Mouse (Mus musculus) midbrain, embryonic 10.5 days (tissue): ENCODE results near the gene Taf10. TPM values are rescaled to one million over a fixed set of nuclear protein-coding genes. Genes with fewer than 3 reads are reported as not detected.
"Not testable (repeated sequence)": the region's sequence is repeated elsewhere in the genome, so short reads cannot be mapped to it uniquely, and the experiment has no call there.

Experiments used
- DNase-seq: peaks from one replicate; pipeline ENCODE4 v3.0.0-alpha.2; 2017; ENCODE audit warnings: low spot score
- H3K27ac ChIP-seq: fragments of 300-500 bp; sonication (generic); replicated peaks from 2 replicates; pipeline ENCODE4 v1.5.1; 2016; ENCODE audit warnings: mild to moderate bottlenecking
- H3K27me3 ChIP-seq: fragments of 300-500 bp; sonication (generic); 2 replicates; pipeline ENCODE4 v1.6.1; 2016; ENCODE audit warnings: low read depth, mild to moderate bottlenecking; ENCODE audit not compliant: poor library complexity, severe bottlenecking
- H3K36me3 ChIP-seq: fragments of 300-500 bp; sonication (generic); 2 replicates; pipeline ENCODE4 v1.6.1; 2016; ENCODE audit warnings: mild to moderate bottlenecking, moderate library complexity
- H3K4me1 ChIP-seq: fragments of 300-500 bp; sonication (generic); 2 replicates; pipeline ENCODE4 v1.6.1; 2016
- H3K4me3 ChIP-seq: fragments of 300-500 bp; sonication (generic); 2 replicates; pipeline ENCODE4 v1.5.1; 2016; ENCODE audit warnings: mild to moderate bottlenecking, moderate library complexity
- H3K9me3 ChIP-seq: fragments of 300-500 bp; sonication (generic); replicated peaks from 2 replicates; pipeline ENCODE4 v1.6.1; 2016; ENCODE audit warnings: mild to moderate bottlenecking
- WGBS: fragments of 180-500 bp; shearing (Covaris S2); methylation state at CpG from one replicate; pipeline ENCODE4 v1.1.7; 2016; 5-methylcytosine and 5-hydroxymethylcytosine counted together
- polyA plus RNA-seq: library from polyadenylated mRNA; unstranded; fragments of >200 nt; fragmentation: Nextera tagmentation; extraction: Ambion mirVana; gene quantifications from 2 replicates; pipeline ENCODE4 v1.2.1, GENCODE M21; 2016

The Taf10 gene
- polyA plus RNA-seq, 1 experiment from 2014 or later, result 188 TPM

DNA sequence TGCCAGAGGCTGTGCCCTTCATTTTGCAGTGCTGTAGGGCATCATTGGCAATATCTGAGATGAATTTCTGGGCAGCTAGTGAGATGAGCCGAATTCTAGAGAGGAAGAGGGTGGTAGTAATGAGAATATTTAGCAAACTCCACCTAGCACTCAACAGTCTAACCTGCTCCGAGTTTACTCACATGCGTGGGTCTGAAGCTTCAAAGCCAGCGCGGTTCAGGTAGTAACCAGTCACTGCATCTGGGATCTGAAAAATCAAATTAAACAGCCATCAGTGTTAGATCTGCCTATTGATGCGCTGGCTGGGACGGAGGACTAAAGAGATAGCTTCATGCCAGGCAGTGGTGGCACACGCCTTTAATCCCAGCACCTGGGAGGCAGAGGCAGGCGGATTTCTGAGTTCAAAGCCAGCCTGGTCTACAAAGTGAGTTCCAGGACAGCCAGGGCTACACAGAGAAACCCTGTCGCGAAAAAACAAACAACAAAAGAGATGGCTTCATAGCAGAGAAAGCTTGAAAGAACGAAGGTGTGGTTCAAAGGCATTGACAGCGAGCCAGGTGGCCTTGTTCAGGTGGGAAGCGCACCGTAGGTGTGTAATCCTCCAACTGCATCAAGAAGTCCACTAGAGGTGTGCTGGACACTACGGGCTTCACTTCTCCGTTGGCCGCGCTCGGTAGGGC is 775 bp downstream of the Taf10 start:
- not testable (repeated sequence) for DNase-seq, H3K9me3 ChIP-seq, H3K27me3 ChIP-seq
- peak overlapping the region; percentile 94 for H3K27ac ChIP-seq
- peak overlapping the region; percentile 97 for H3K4me3 ChIP-seq
- peaks cover 55% of the 10 kb centered on the region for H3K36me3 ChIP-seq
- H3K4me1 ChIP-seq, result peaks cover 33% of the 10 kb centered on the region
- WGBS, result 34% methylated on average over 20 of the region's 20 CpGs

DNA sequence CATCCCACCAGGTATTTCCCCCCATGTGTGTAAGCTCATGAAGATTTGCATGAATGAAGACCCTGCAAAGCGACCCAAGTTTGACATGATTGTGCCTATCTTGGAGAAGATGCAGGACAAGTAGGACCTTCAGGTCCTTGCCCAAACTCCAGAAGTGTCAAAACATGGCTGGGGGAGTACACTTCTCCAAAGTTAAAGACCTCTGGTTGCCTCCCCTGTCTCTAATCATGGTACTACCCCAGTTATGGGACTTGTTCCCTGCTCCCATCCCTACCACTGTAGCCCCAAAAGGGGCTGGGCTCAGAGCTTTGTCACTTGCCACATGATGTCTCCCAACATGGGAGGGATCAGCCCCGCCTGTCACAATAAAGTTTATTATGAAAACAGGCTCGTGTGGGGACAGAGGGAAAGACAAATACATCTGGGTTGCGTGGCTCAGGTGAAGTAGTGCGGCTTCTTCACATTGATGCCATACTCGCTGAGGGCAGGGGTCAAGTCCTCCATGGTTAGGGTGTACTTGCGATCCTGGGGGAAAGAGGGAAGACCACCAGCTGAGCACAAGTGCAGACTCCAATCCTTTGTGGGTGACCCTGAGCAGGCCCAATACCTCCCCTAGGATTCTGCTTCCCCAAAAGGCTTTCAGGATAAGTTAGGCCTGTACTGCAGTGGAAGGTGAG is 1.5 kb downstream of the Taf10 start:
- WGBS, result 94% methylated on average over 7 of the region's 7 CpGs
- Histone ChIP-seq H3K36me3 (peaks cover 50% of the 10 kb centered on the region), H3K4me3 (peak overlapping the region; percentile 97), H3K4me1 (peaks cover 40% of the 10 kb centered on the region)
- not testable (repeated sequence) for DNase-seq, H3K27ac ChIP-seq, H3K9me3 ChIP-seq, H3K27me3 ChIP-seq

DNA sequence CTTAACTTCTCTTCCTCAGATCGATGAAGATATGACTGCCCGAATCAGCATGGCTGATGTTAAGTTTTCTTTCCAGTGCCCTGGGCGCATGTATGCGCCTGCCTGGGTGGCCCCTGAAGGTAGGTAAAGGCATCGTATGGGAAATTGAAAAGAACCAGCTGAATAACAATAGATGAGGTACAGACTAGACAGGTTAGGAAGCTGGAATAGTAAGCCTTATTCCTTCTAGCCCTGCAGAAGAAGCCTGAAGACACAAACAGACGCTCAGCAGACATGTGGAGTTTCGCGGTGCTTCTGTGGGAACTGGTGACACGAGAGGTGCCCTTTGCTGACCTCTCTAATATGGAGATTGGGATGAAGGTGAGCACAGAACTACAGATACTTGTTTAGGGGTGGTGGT is 2.2 kb downstream of the Taf10 start:
- Histone ChIP-seq H3K9me3 (no peaks in the 10 kb centered on the region), H3K27ac (no peak overlapping the region), H3K36me3 (peaks cover 43% of the 10 kb centered on the region), H3K27me3 (no peaks in the 10 kb centered on the region), H3K4me3 (no peak overlapping the region), H3K4me1 (peaks cover 47% of the 10 kb centered on the region)
- WGBS, result 92% methylated on average over 9 of the region's 9 CpGs
- DNase-seq, result no peak

DNA sequence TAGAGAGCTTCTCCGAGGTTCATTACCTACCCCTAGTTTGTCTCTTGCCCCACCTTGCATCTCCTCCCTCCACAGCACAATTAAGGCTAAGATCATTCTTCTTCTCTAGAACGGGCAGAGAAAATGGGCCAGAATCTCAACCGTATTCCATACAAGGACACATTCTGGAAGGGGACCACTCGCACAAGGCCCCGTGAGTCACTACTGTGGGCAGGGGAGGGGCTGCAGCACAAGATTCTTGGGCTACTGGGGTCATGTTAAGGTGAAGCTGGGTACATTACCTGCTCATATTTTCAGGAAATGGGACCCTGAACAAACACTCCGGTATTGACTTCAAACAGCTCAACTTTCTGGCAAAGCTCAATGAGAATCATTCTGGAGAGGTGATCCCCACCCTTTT is 3.3 kb downstream of the Taf10 start:
- H3K27ac ChIP-seq, result no peak overlapping the region
- H3K4me3 ChIP-seq, result no peak overlapping the region
- WGBS, result 94% methylated on average over 6 of the region's 6 CpGs
- no peaks in the 10 kb centered on the region for H3K27me3 ChIP-seq
- H3K36me3 ChIP-seq, result peaks cover 33% of the 10 kb centered on the region
- no peaks in the 10 kb centered on the region for H3K9me3 ChIP-seq
- DNase-seq, result no peak
- peaks cover 49% of the 10 kb centered on the region for H3K4me1 ChIP-seq

DNA sequence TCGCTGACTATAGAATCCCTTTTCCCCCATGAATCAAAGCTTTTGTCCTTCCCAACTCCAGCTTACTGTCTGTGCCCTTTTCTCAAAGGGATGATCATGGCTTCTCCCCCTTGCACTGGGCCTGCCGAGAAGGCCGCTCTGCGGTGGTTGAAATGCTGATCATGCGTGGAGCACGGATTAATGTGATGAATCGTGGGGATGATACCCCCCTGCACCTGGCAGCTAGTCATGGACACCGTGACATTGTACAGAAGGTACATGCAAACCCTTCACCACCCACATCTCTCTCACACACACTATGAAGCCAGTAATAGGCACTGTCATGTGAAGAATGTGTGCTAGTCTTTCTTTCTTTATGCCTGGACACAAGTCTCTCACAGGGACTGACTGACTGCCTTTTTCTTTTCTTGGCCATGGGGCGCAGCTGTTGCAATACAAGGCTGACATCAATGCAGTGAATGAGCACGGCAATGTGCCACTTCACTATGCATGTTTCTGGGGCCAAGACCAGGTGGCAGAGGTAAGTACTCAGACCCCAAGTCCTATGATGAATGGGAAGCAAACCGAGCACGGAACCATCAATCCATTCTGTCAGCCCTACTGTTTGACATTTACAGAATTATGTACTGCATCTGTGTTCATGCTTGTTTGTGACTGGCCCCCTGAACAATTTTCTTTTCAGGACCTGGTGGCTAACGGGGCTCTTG is 3.9 kb downstream of the Taf10 start:
- 93% methylated on average over 13 of the region's 13 CpGs for WGBS
- no peak for DNase-seq
- Histone ChIP-seq H3K4me3 (no peak overlapping the region), H3K9me3 (no peaks in the 10 kb centered on the region), H3K27me3 (no peaks in the 10 kb centered on the region), H3K4me1 (peaks cover 55% of the 10 kb centered on the region), H3K36me3 (peaks cover 33% of the 10 kb centered on the region), H3K27ac (no peak overlapping the region)

DNA sequence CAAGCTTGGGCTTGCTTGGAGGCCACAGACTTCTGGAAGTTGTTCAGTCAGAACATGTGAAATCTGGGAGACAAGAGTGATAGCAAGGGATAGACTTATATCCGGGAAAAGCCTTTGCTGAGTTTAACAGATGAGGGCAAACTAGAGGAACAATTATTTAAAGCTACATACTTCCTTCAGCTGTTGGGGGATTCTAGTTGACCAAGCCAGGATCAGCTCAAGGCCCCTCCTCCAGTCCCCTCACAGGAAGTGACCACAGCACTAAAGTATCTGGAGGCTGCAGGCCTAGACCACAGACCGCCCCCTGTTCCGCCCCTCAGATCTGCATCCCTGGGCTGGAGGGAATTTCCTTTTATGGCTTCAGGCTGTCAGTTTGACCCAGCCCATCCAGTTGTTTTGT is 5.2 kb downstream of the Taf10 start:
- DNase-seq, result peak; percentile 58
- peaks cover 44% of the 10 kb centered on the region for H3K36me3 ChIP-seq
- peak overlapping the region; percentile 24; the same call in 1 of the 2 replicates for H3K4me3 ChIP-seq
- H3K4me1 ChIP-seq, result peaks cover 52% of the 10 kb centered on the region
- 29% methylated on average over 3 of the region's 3 CpGs for WGBS
- no peaks in the 10 kb centered on the region for H3K27me3 ChIP-seq
- H3K9me3 ChIP-seq, result no peaks in the 10 kb centered on the region
- peak overlapping the region; percentile 64; the same call in 1 of the 2 replicates for H3K27ac ChIP-seq

DNA sequence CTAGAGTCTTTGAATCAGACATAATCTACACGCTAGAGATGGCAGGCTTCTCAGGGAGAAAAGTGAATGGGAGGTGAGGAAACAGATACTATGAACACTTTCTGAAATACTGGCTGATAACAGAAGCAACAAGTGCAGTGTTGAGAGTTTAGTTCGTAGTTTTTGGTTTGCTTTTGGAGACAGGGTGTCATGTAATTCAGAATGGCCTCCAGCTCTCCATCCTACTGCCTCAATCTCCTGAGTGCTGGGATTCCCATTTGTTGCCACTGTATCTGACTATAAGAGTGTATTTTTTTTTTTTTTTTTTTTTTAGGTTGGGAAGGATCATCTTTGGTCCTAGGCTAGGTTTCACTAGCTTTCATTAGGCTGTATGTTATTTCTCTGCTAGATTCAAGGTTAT is 5.9 kb downstream of the Taf10 start:
- DNase-seq, result no peak
- no peaks in the 10 kb centered on the region for H3K9me3 ChIP-seq
- no peaks in the 10 kb centered on the region for H3K27me3 ChIP-seq
- H3K36me3 ChIP-seq, result peaks cover 51% of the 10 kb centered on the region
- peaks cover 46% of the 10 kb centered on the region for H3K4me1 ChIP-seq
- WGBS, result 80% methylated on average over 2 of the region's 2 CpGs
- no peak overlapping the region for H3K27ac ChIP-seq
- peak overlapping the region; percentile 91 for H3K4me3 ChIP-seq

DNA sequence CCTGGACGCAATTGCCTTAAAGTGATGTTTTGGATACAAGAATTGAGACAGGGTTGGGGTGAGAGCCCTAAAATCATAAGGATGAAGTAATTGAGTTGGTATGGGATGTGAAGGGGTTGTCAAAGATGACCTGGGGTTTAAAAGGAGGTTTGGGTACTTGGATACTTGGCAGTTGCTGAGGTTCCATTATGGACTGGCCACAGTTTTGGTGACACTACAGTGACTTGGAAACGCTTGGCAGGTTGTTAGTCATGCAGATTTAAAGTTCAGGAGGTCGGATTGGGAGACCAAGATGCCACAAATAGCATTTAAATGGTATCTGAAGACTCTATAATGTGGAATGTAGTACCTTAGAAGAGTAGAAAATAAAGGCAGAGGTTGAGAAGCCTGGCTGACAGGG is 6.5 kb downstream of the Taf10 start:
- Histone ChIP-seq H3K9me3 (no peaks in the 10 kb centered on the region), H3K27ac (peak overlapping the region; percentile 92; the same call in 1 of the 2 replicates), H3K27me3 (no peaks in the 10 kb centered on the region), H3K4me1 (peaks cover 40% of the 10 kb centered on the region), H3K36me3 (peaks cover 52% of the 10 kb centered on the region), H3K4me3 (peak overlapping the region; percentile 91)
- 38% methylated on average over 3 of the region's 3 CpGs for WGBS
- DNase-seq, result no peak

DNA sequence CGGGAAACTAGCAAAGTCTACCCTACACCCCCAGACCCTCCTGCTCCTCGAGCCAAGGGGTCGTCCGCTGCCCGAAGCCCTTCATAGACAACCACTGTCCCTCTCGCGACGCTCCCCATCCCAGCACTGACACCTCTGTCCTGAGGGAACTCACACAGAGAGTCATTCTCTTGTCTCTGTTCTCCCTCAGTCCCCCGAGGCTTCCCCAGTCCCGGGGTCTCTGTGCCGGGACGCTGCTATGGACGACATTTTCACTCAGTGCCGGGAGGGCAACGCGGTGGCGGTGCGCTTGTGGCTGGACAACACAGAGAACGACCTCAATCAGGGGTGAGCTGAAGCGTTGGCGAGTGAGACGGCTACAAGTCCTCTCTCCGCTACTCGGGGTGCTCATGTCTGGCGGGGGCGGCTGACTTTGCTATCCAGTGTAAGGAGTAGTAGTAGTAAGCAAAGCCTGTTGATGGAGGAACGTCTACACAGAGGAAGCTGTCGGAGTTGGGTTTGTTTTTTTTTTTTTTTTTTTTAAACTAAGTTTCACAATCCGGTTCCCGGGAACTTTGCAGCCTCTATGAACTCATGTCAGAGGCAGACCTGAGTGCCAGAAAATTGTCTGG is 7.1 kb downstream of the Taf10 start, which contains the start of gene Rrp8:
Rrp8 (minus strand) TSS at position 475 of the 611 bp plus-strand sequence.
- Histone ChIP-seq H3K27ac (peak within 1 kb of the TSS; percentile 92), H3K27me3 (no peaks in the 10 kb centered on the region), H3K9me3 (no peaks in the 10 kb centered on the region), H3K4me1 (peaks cover 40% of the 10 kb centered on the region), H3K36me3 (peaks cover 52% of the 10 kb centered on the region), H3K4me3 (peak within 1 kb of the TSS; percentile 91)
- 2% methylated on average over 30 of the region's 30 CpGs for WGBS
- DNase-seq, result no peak

DNA sequence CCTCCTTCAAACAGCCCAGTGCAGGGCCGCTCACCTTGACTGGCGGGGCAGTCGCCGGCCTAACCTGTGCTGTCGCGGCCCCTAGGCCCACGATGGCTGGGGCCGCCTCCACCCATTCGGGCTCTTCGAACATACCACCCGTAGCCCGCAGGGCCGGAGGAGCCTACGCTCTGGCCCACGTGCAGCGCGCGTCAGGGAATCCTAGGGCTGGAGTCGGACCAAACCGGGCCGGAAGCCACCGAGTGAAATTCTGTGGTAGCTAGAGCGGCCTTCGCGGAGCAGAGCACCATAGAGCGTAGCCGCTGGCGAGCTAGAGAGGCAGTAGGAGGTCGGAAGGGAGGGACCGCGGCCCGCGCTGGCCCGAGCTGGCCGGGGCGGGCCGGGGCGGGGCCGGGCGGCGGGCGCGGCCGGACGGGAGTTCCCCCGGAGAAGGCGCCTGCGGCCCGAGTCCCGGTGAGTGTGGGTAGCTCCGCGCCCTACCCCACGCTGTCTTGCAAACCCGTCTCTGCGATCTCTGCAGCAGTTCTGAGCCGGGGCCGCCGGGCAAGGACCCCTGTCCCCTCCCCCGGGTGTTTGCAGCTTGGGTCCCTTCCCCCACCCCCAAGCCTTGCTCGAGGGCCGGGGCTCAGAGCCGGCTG is 7.8 kb downstream of the Taf10 start, which contains the start of gene Ilk:
Ilk (plus strand) TSS at position 329 of the 638 bp plus-strand sequence.
- under 1% methylated on average over 59 of the region's 62 CpGs for WGBS
- Histone ChIP-seq H3K27ac (peak within 1 kb of the TSS; percentile 92), H3K4me3 (peak within 1 kb of the TSS; percentile 91), H3K9me3 (no peaks in the 10 kb centered on the region), H3K36me3 (peaks cover 52% of the 10 kb centered on the region), H3K27me3 (no peaks in the 10 kb centered on the region), H3K4me1 (peaks cover 40% of the 10 kb centered on the region)
- DNase-seq, result peak; percentile 89

DNA sequence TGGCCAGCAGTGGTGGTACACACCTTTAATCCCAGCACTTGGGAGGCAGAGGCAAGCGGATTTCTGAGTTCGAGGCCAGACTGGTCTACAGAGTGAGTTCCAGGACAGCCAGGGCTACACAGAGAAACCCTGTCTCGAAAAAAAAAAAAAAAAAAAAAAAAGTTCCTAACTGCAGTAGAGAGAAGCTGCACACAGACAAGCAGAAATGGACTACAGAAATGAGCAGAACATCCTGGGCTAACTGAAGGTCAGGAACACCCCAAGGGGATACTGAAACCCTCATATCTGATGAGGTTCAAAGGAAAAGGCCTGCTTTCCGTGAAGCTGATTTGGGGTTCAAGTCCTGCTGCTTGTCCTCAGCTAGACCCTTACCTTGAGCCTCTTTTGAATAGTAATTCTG is 8.7 kb downstream of the Taf10 start:
- H3K27me3 ChIP-seq, H3K9me3 ChIP-seq, DNase-seq: not testable (repeated sequence)
- 66% methylated on average over 4 of the region's 4 CpGs for WGBS
- peaks cover 52% of the 10 kb centered on the region for H3K36me3 ChIP-seq
- peak overlapping the region; percentile 91 for H3K4me3 ChIP-seq
- H3K27ac ChIP-seq, result peak overlapping the region; percentile 92; the same call in 1 of the 2 replicates
- peaks cover 40% of the 10 kb centered on the region for H3K4me1 ChIP-seq

DNA sequence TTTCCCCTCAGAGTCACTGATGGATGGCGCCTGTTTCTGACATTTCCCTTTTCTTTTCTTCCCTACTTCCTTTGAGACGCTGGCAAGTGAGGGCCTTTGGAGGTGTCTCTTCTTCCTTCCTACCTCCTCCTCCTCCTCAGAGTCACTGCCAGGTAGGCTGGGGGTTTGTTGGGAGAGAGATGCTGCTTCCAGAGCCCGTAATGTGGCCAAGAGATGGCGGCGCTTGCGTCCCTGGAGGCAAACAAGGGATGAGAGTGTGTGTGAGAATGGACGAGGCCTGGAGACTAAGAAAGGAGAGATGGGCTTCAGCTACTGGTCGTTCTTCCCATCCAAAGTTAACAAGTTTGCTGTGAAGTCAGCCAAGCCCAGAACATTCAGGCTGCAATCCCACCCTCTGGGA is 9.3 kb downstream of the Taf10 start:
- Histone ChIP-seq H3K27me3 (no peaks in the 10 kb centered on the region), H3K4me3 (0 out of 2 replicates have a peak overlapping the region, but pooled peaks have one; percentile 91), H3K9me3 (no peaks in the 10 kb centered on the region), H3K27ac (no peak overlapping the region), H3K4me1 (peaks cover 38% of the 10 kb centered on the region), H3K36me3 (peaks cover 52% of the 10 kb centered on the region)
- no peak for DNase-seq
- WGBS, result 92% methylated on average over 8 of the region's 8 CpGs
